Mouse (Mus musculus) cerebellum, adult 2 months (tissue): ENCODE measurements around the gene Arid2.

ENCODE experiments used
- CTCF ChIP-seq: fragments of 200-500 bp; IDR thresholded peaks from 2 replicates; pipeline ENCODE4 v1.5.1; 2011; ENCODE audit warnings: low read depth, mild to moderate bottlenecking, control low read depth, low read length, moderate library complexity, borderline replicate concordance; ENCODE audit not compliant: insufficient read depth
- POLR2A ChIP-seq: fragments of 200-500 bp; IDR thresholded peaks from 2 replicates; pipeline ENCODE4 v1.6.1; 2011; ENCODE audit warnings: low read length, control low read depth, borderline replicate concordance; ENCODE audit not compliant: insufficient read depth

- no peak for TF ChIP-seq CTCF
- no peak for TF ChIP-seq POLR2A
Measured at GRCm38 (mm10) chr15:96407151-96407550, 119.8 kb downstream of the Arid2 start.
